Mouse (Mus musculus): ENCODE data around the gene Pard3. TPM values are rescaled to one million over a fixed set of nuclear protein-coding genes. Genes with fewer than 3 reads are reported as not detected.

Pard3 gene
- polyA plus RNA-seq, 1 experiment from 2014 or later: 12.7 TPM

DNA sequence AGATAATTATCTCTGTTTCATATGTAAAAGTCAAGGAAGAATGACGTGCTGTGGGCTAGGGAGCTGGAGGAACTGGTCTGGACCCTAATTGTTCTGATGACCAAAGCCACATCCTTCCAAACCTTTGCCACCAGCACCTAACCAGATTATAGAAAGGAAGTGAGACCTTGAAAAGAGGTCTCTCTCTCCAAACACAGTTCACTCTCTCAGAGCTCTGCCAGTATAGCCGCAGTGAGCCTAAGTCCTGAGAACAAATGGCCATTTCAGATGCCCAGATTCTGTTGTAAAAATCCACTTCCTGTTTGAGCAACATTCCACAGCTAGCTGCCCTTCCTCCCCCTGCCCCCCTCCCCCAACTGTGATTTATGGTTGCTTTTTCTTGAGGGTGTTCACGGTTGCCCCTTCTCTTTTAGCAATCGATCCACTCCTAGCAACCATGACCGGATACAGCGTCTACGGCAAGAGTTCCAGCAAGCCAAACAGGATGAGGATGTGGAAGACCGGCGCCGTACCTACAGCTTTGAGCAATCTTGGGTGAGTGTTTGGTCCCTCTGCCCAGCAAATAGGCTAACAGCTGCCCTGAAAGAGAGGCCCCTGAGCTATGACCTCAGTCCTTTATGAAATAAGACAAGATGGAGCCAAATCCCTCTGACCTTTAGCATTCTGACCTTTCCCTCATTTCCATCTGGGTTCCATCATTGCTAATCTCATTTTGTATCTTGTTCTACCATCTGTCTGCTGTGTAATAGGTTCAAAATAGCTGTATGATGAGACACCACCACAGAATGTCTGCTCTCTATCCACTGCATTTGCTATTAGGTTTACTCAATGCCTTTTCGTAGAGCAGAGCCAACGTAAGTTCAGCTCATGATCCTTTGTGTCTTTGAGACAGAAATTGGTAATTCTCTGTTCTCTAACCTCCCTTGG lies 529.2 kb downstream of the Pard3 start:
- H3K4me2 ChIP-seq (ENCODE audit: low read depth, low read length): no peak overlapping the region

DNA sequence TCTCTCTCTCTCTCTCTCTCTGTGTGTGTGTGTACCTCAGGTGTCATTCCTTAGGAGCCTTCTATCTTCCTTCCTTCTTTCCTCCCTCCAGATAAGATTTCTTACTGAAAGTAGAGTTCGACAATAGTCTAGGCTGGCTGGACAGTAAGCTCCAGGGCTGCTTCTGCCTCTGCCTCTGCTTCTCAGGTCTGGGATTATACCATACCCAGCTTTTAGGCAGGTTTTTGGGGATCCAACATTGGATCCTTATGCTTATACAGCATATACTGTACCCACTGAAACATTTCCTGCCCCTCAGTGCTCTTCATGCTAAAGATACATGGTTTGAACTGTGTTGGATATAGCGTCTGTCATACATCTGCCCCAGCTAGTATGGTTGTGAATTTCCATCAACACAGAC lies 536.9 kb downstream of the Pard3 start:
- Histone ChIP-seq H3K9me3 (replicated peaks; ENCODE audit: control insufficient read depth, low read length) (no peaks in the 10 kb centered on the region), H3K27ac (ENCODE audit: low read length) (no peak overlapping the region), H3K27me3 (ENCODE audit: control insufficient read depth, insufficient read depth, low read length) (no peaks in the 10 kb centered on the region), H3K4me2 (ENCODE audit: low read depth, low read length) (no peak overlapping the region), H3K9ac (ENCODE audit: low read length) (no peak overlapping the region), H3K4me3 (ENCODE audit: low read length) (no peak overlapping the region), H3K4me1 (ENCODE audit: control insufficient read depth, insufficient read depth, low read length) (no peaks in the 10 kb centered on the region), H3K36me3 (ENCODE audit: control insufficient read depth, insufficient read depth) (no peaks in the 10 kb centered on the region)
- no peak for ATAC-seq (replicated peaks; ENCODE audit: extremely low read depth, insufficient read depth, low FRiP score)
- WGBS: 87% methylated on average over 2 of the region's 2 CpGs

More for the DNA sequence above, 529.2 kb downstream of the Pard3 start:
- Histone ChIP-seq H3K36me3 (ENCODE audit: control insufficient read depth, insufficient read depth) (no peaks in the 10 kb centered on the region), H3K9me3 (replicated peaks; ENCODE audit: control insufficient read depth, low read length) (no peaks in the 10 kb centered on the region), H3K4me1 (ENCODE audit: control insufficient read depth, insufficient read depth, low read length) (no peaks in the 10 kb centered on the region), H3K27me3 (ENCODE audit: control insufficient read depth, insufficient read depth, low read length) (no peaks in the 10 kb centered on the region), H3K9ac (ENCODE audit: low read length) (no peak overlapping the region), H3K27ac (ENCODE audit: low read length) (no peak overlapping the region), H3K4me3 (ENCODE audit: low read length) (no peak overlapping the region)
- WGBS: 81% methylated on average over 12 of the region's 12 CpGs
- ATAC-seq (replicated peaks; ENCODE audit: extremely low read depth, insufficient read depth, low FRiP score): no peak

DNA sequence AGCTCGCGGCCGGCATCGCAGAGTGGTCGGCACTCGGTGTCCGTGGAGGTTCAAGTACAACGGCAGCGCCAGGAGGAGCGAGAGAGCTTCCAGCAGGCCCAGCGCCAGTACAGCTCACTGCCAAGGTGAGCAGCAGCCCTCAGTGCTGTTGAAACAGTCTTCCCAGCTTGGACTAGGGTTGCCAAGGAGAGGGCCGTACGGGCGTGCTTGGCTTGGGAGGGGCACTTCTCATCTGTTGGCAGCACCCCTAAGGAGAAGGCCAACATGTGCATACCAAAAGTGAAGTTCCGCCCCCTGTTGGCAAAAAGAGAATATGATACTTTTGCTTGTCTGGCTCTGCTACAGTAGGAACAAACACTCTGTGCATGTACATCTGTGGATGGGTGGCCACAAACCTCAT lies 539.4 kb downstream of the Pard3 start:
- Histone ChIP-seq H3K9me3 (replicated peaks; ENCODE audit: control insufficient read depth, low read length) (no peaks in the 10 kb centered on the region), H3K4me3 (ENCODE audit: low read length) (no peak overlapping the region), H3K36me3 (ENCODE audit: control insufficient read depth, insufficient read depth) (no peaks in the 10 kb centered on the region), H3K27ac (ENCODE audit: low read length) (no peak overlapping the region), H3K27me3 (ENCODE audit: control insufficient read depth, insufficient read depth, low read length) (no peaks in the 10 kb centered on the region), H3K4me2 (ENCODE audit: low read depth, low read length) (no peak overlapping the region), H3K9ac (ENCODE audit: low read length) (no peak overlapping the region), H3K4me1 (ENCODE audit: control insufficient read depth, insufficient read depth, low read length) (no peaks in the 10 kb centered on the region)
- 91% methylated on average over 15 of the region's 15 CpGs for WGBS
- no peak for ATAC-seq (replicated peaks; ENCODE audit: extremely low read depth, insufficient read depth, low FRiP score)

DNA sequence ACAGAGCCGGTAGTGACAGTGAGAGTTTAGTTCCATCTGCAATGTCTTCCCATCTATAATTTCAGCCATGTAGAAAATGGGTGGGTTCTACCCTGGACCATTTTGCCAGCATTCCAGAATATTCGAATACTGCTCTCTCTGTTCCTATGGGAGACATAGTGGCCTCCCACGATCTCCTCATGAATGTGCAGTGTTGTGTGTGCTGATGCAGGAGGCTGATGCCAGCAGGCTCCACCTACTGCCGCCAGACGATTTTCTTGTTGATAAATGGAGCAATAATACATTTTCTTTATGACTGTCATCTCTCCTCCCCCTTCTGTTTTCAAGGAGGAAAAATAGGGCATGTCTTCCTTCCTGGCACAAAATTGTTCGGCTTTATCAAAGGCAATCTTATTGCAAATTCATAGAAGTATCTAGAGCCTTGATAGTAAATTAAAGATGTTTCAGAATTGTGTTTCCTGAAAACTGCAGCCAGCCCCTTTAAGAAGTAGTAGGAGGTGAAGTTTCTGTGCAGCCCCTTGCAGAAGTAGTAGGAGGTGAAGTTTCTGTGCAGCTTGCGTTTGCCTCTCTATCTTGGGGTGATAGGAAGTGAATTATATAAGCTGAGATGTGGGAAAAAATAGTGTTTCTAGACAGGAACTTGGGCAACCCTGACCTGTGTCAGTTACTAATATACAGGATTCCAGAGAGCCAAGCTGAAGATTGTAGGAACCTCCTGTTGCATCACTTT lies 545.0 kb downstream of the Pard3 start:
- H3K4me3 ChIP-seq (ENCODE audit: low read length): no peak overlapping the region
- no peak overlapping the region for H3K4me2 ChIP-seq (ENCODE audit: low read depth, low read length)
- no peaks in the 10 kb centered on the region for H3K36me3 ChIP-seq (ENCODE audit: control insufficient read depth, insufficient read depth)
- no peak overlapping the region for H3K9ac ChIP-seq (ENCODE audit: low read length)
- H3K9me3 ChIP-seq (replicated peaks; ENCODE audit: control insufficient read depth, low read length): no peaks in the 10 kb centered on the region
- ATAC-seq (replicated peaks; ENCODE audit: extremely low read depth, insufficient read depth, low FRiP score): no peak
- no peaks in the 10 kb centered on the region for H3K27me3 ChIP-seq (ENCODE audit: control insufficient read depth, insufficient read depth, low read length)
- no peak overlapping the region for H3K27ac ChIP-seq (ENCODE audit: low read length)
- H3K4me1 ChIP-seq (ENCODE audit: control insufficient read depth, insufficient read depth, low read length): no peaks in the 10 kb centered on the region
- 68% methylated on average over 7 of the region's 7 CpGs for WGBS

DNA sequence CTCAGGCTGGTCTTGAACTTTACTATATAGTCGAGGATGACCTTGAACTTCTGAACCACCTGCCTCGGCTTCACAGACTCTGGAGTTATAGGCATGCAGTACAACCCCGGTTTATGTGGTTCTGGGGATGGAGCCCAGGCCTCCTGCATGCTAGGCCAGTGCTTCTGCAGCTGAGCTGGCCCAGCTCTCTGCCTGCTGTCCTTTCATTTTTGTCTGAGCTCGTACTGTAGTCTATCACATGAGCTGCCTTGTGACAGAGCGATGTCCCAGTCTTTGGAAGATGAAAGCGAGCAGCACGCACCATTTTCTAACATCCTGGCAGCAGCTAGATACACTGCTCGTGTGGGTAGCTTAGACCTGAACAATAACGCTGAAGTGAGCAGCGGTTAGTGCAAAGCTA lies 545.6 kb downstream of the Pard3 start:
- no peak overlapping the region for H3K9ac ChIP-seq (ENCODE audit: low read length)
- WGBS: 72% methylated on average over 10 of the region's 10 CpGs
- H3K27me3 ChIP-seq (ENCODE audit: control insufficient read depth, insufficient read depth, low read length): no peaks in the 10 kb centered on the region
- no peaks in the 10 kb centered on the region for H3K4me1 ChIP-seq (ENCODE audit: control insufficient read depth, insufficient read depth, low read length)
- H3K27ac ChIP-seq (ENCODE audit: low read length): no peak overlapping the region
- ATAC-seq (replicated peaks; ENCODE audit: extremely low read depth, insufficient read depth, low FRiP score): no peak
- H3K4me3 ChIP-seq (ENCODE audit: low read length): no peak overlapping the region
- H3K36me3 ChIP-seq (ENCODE audit: control insufficient read depth, insufficient read depth): no peaks in the 10 kb centered on the region
- H3K9me3 ChIP-seq (replicated peaks; ENCODE audit: control insufficient read depth, low read length): no peaks in the 10 kb centered on the region
- no peak overlapping the region for H3K4me2 ChIP-seq (ENCODE audit: low read depth, low read length)

DNA sequence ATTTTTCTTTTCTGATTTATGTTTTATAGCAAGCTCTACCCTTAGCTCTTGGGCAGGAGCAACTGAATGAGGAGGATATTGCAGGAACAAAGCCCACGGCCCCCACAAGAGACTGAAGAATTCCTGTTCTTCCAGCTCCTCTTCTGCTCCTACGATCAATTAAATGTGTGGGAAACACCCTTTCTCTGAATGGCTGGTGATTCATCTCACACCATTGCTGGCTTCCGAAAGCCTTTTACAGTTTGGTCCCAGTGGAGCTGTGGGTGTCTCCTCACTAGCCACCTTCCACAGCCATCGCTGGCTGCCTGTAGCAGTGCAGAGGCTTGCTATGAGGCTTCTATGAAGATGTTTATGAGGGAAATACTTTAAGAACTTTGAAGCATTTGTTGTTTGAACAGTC lies 550.5 kb downstream of the Pard3 start:
- Histone ChIP-seq H3K27ac (ENCODE audit: low read length) (no peak overlapping the region), H3K9ac (ENCODE audit: low read length) (no peak overlapping the region), H3K4me1 (ENCODE audit: control insufficient read depth, insufficient read depth, low read length) (peaks cover 10% of the 10 kb centered on the region), H3K4me2 (ENCODE audit: low read depth, low read length) (no peak overlapping the region), H3K9me3 (replicated peaks; ENCODE audit: control insufficient read depth, low read length) (no peaks in the 10 kb centered on the region), H3K27me3 (ENCODE audit: control insufficient read depth, insufficient read depth, low read length) (no peaks in the 10 kb centered on the region), H3K4me3 (ENCODE audit: low read length) (no peak overlapping the region), H3K36me3 (ENCODE audit: control insufficient read depth, insufficient read depth) (no peaks in the 10 kb centered on the region)
- 79% methylated on average over 4 of the region's 4 CpGs for WGBS
- ATAC-seq (replicated peaks; ENCODE audit: extremely low read depth, insufficient read depth, low FRiP score): no peak

DNA sequence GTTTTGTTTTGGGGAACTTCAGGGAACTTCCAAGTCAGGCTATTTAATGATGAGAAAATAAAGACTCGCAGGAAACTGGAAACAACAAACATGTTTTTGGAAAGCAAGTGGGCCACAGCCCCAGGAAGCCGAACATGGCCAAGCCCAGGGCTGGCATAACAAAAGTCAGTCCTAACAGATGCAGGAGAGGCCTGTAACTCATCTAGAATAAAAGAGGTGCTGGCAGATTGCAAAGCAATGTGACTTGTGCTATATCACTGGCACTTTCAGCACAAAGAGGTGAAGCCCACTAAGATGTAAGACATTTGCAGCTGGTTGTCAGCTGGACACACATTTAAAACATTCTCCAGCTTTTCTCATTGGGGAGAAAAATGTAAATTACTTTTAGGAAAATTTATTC lies 553.0 kb downstream of the Pard3 start:
- Histone ChIP-seq H3K27me3 (ENCODE audit: control insufficient read depth, insufficient read depth, low read length) (no peaks in the 10 kb centered on the region), H3K9ac (ENCODE audit: low read length) (no peak overlapping the region), H3K9me3 (replicated peaks; ENCODE audit: control insufficient read depth, low read length) (no peaks in the 10 kb centered on the region), H3K4me2 (ENCODE audit: low read depth, low read length) (no peak overlapping the region), H3K4me1 (ENCODE audit: control insufficient read depth, insufficient read depth, low read length) (peaks cover 10% of the 10 kb centered on the region), H3K36me3 (ENCODE audit: control insufficient read depth, insufficient read depth) (no peaks in the 10 kb centered on the region), H3K4me3 (ENCODE audit: low read length) (no peak overlapping the region), H3K27ac (ENCODE audit: low read length) (no peak overlapping the region)
- WGBS: 56% methylated on average over 2 of the region's 2 CpGs
- ATAC-seq (replicated peaks; ENCODE audit: extremely low read depth, insufficient read depth, low FRiP score): no peak

DNA sequence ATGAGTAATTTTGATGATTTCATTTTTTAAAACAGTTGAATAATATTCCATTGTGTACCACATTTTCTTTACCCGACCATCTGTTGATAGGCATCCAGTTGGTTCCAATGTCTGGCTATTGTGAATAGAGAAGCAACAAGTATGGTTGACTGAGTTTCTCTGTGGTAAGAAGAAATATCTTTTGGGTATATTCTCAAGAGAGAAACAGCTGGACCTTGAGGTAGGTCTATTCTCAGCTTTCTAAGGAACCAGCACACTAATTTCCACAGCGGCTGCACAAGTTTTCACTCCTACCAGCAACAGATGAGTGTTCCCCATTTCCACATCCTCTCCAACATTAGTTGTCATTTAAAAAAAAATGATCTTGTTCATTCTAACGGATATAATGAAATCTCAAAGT lies 558.4 kb downstream of the Pard3 start:
- Histone ChIP-seq H3K9me3 (replicated peaks; ENCODE audit: control insufficient read depth, low read length) (no peaks in the 10 kb centered on the region), H3K4me2 (ENCODE audit: low read depth, low read length) (no peak overlapping the region), H3K36me3 (ENCODE audit: control insufficient read depth, insufficient read depth) (no peaks in the 10 kb centered on the region), H3K4me1 (ENCODE audit: control insufficient read depth, insufficient read depth, low read length) (peaks cover 4% of the 10 kb centered on the region), H3K27ac (ENCODE audit: low read length) (no peak overlapping the region), H3K4me3 (ENCODE audit: low read length) (no peak overlapping the region), H3K27me3 (ENCODE audit: control insufficient read depth, insufficient read depth, low read length) (no peaks in the 10 kb centered on the region), H3K9ac (ENCODE audit: low read length) (no peak overlapping the region)
- 84% methylated on average over 3 of the region's 3 CpGs for WGBS
- ATAC-seq (replicated peaks; ENCODE audit: extremely low read depth, insufficient read depth, low FRiP score): no peak
